ENCODE assay signal across 8 mouse cellular contexts in genomic region chr5:111416048-111416447, GRCm38 (mm10). TPM values are rescaled to one million over a fixed set of nuclear protein-coding genes. Genes with fewer than 3 reads are reported as not detected.
DNase-seq lines count a peak whose midpoint lies in the region; ATAC-seq and TF ChIP-seq lines count a peak whose summit lies in the region.

No protein-coding gene starts in this region.

- peak overlapping the region; percentile 87 for H3K9ac ChIP-seq in lung, embryonic 14.5 days
- peak overlapping the region; percentile 100 for H3K9ac ChIP-seq in forebrain, embryonic 12.5 days
- no peak overlapping the region for H3K9ac ChIP-seq in limb, embryonic 15.5 days

- no peak overlapping the region; the same call in 1 of the 2 replicates for H3K27ac ChIP-seq in lung, embryonic 14.5 days (ENCODE audit: low read depth)
- H3K27ac ChIP-seq in forebrain, embryonic 12.5 days = peak overlapping the region; percentile 98
- H3K27ac ChIP-seq in limb, embryonic 15.5 days = no peak overlapping the region

- H3K9me3 ChIP-seq in lung, embryonic 14.5 days (ENCODE audit: low read depth, low read length) = no peaks in the 10 kb centered on the region
- H3K9me3 ChIP-seq in forebrain, embryonic 12.5 days = no peaks in the 10 kb centered on the region
- no peaks in the 10 kb centered on the region for H3K9me3 ChIP-seq in limb, embryonic 15.5 days

- peak overlapping the region; percentile 79 for H3K4me3 ChIP-seq in lung, embryonic 14.5 days (ENCODE audit: low read depth, low read length)
- H3K4me3 ChIP-seq in forebrain, embryonic 12.5 days (replicated peaks) = peak overlapping the region; percentile 98
- peak overlapping the region; percentile 86 for H3K4me3 ChIP-seq in limb, embryonic 15.5 days

- ATAC-seq in lung, embryonic 14.5 days (ENCODE audit: insufficient read depth) = no peak
- ATAC-seq in forebrain, embryonic 12.5 days (ENCODE audit: low FRiP score) = no peak
- no peak for ATAC-seq in limb, embryonic 15.5 days (ENCODE audit: insufficient number of reproducible peaks, low FRiP score, low TSS enrichment, low read depth)

- peak overlapping the region; percentile 98 for H3K4me2 ChIP-seq in lung, embryonic 14.5 days
- H3K4me2 ChIP-seq in forebrain, embryonic 12.5 days = peak overlapping the region; percentile 98
- peak overlapping the region; percentile 91 for H3K4me2 ChIP-seq in limb, embryonic 15.5 days

- H3K4me1 ChIP-seq in lung, embryonic 14.5 days (ENCODE audit: insufficient read depth) = peaks cover 24% of the 10 kb centered on the region
- peaks cover 56% of the 10 kb centered on the region for H3K4me1 ChIP-seq in forebrain, embryonic 12.5 days
- peaks cover 61% of the 10 kb centered on the region for H3K4me1 ChIP-seq in limb, embryonic 15.5 days

- H3K36me3 ChIP-seq in lung, embryonic 14.5 days (ENCODE audit: insufficient read depth) = peaks cover 15% of the 10 kb centered on the region; the same call in 1 of the 2 replicates
- H3K36me3 ChIP-seq in forebrain, embryonic 12.5 days (replicated peaks) = peaks cover 29% of the 10 kb centered on the region
- peaks cover 5% of the 10 kb centered on the region; the same call in 1 of the 2 replicates for H3K36me3 ChIP-seq in limb, embryonic 15.5 days

- under 1% methylated on average over 13 of the region's 13 CpGs for WGBS in lung, embryonic 14.5 days
- under 1% methylated on average over 13 of the region's 13 CpGs for WGBS in forebrain, embryonic 12.5 days
- 3% methylated on average over 13 of the region's 13 CpGs for WGBS in limb, embryonic 15.5 days

- peaks cover 31% of the 10 kb centered on the region for H3K27me3 ChIP-seq in lung, embryonic 14.5 days (ENCODE audit: insufficient read depth, low read length)
- H3K27me3 ChIP-seq in forebrain, embryonic 12.5 days = peaks cover 15% of the 10 kb centered on the region
- peaks cover 56% of the 10 kb centered on the region for H3K27me3 ChIP-seq in limb, embryonic 15.5 days

- DNase-seq in lung, embryonic 14.5 days = peak; percentile 72
- no peak for DNase-seq in lung, postnatal 14 days
- DNase-seq in thymus, postnatal 0 days (ENCODE audit: low spot score) = peak; percentile 53
- DNase-seq in spleen, postnatal 10 days (ENCODE audit: low spot score in 2 of 2) = no peak
- no peak for DNase-seq in gastrocnemius, postnatal 25 days
- DNase-seq in layer of hippocampus, adult 18-20 months (ENCODE audit: low spot score in 2 of 2) = no peak

- TF ChIP-seq CTCF in lung, embryonic 14.5 days (IDR thresholded peaks at IDR 0.05; ENCODE audit: low read depth) = no peak

RNA-seq across cellular contexts. Expression of gene Mn1, which starts 1.1 kb away (rescaled TPM):
- 8.9 and 9.7 TPM in 2 replicates for polyA plus RNA-seq in lung, embryonic 14.5 days (2014; fragmentation: Nextera tagmentation; extraction: Ambion mirVana)
- polyA plus RNA-seq in forebrain, embryonic 12.5 days (2016; fragmentation: Nextera tagmentation; extraction: Ambion mirVana) = 55.8 and 62.6 TPM in 2 replicates
- 14.7 and 16.9 TPM in 2 replicates for polyA plus RNA-seq in limb, embryonic 15.5 days (2015; fragmentation: Nextera tagmentation; extraction: Ambion mirVana)
- 2.7 and 2.9 TPM in 2 replicates for polyA plus RNA-seq in thymus, postnatal 0 days (2015; fragmentation: Nextera tagmentation; extraction: Ambion mirVana)
- 10 to 100 TPM; 49.1 to 75.2 TPM for total RNA-seq in gastrocnemius, postnatal 25 days (2021)
- total RNA-seq in layer of hippocampus, adult 18-20 months (2021) = 10 to 100 TPM; 39.1 to 41.8 TPM

Comparison
In these comparisons a context has a peak if more than half of its experiments do, and no peak if none do; other contexts are left out.
1. DNase-seq: peak in lung, embryonic 14.5 days (single experiment) and thymus, postnatal 0 days (single experiment); none in lung, postnatal 14 days (single experiment), spleen, postnatal 10 days (0 of 2), gastrocnemius, postnatal 25 days (single experiment) and layer of hippocampus, adult 18-20 months (0 of 2).
2. Peak in every context shown above with its lines, with median percentiles within 50 percentile points of each other: H3K4me2 ChIP-seq and H3K4me3 ChIP-seq.